Mouse (Mus musculus) heart, embryonic 12.5 days (tissue): ENCODE measurements around the gene Hrc. TPM values are rescaled to one million over a fixed set of nuclear protein-coding genes. Genes with fewer than 3 reads are reported as not detected.

Experiments
- ATAC-seq: fragments of 200-750 bp; cut with Nextera tagmentation; 2 replicates; pipeline ENCODE4 v1.8.0; 2017; ENCODE audit warnings: moderate TSS enrichment, moderate library complexity; ENCODE audit not compliant: insufficient number of reproducible peaks, low FRiP score
- H3K27ac ChIP-seq: fragments of 300-500 bp; sonication (generic); 2 replicates; pipeline ENCODE4 v1.5.1; 2016; ENCODE audit warnings: mild to moderate bottlenecking, moderate library complexity; ENCODE audit not compliant: poor library complexity, severe bottlenecking
- H3K27me3 ChIP-seq: fragments of 300-500 bp; sonication (generic); replicated peaks from 2 replicates; pipeline ENCODE4 v1.6.1; 2016; ENCODE audit warnings: mild to moderate bottlenecking, moderate library complexity
- H3K36me3 ChIP-seq: fragments of 300-500 bp; sonication (generic); 2 replicates; pipeline ENCODE4 v1.6.1; 2016; ENCODE audit warnings: mild to moderate bottlenecking, moderate library complexity
- H3K4me1 ChIP-seq: fragments of 300-500 bp; sonication (generic); replicated peaks from 2 replicates; pipeline ENCODE4 v1.6.1; 2016; ENCODE audit warnings: mild to moderate bottlenecking
- H3K4me2 ChIP-seq: fragments of 300-500 bp; sonication (generic); 2 replicates; pipeline ENCODE4 v1.6.1; 2016; ENCODE audit warnings: mild to moderate bottlenecking, moderate library complexity
- H3K4me3 ChIP-seq: fragments of 300-500 bp; sonication (generic); 2 replicates; pipeline ENCODE4 v1.5.1; 2016; ENCODE audit warnings: mild to moderate bottlenecking
- H3K9ac ChIP-seq: fragments of 300-500 bp; sonication (generic); 2 replicates; pipeline ENCODE4 v1.6.1; 2016; ENCODE audit warnings: mild to moderate bottlenecking, moderate library complexity
- H3K9me3 ChIP-seq: fragments of 300-500 bp; sonication (generic); replicated peaks from 2 replicates; pipeline ENCODE4 v1.6.1; 2016; ENCODE audit warnings: mild to moderate bottlenecking, moderate library complexity
- WGBS: fragments of 180-500 bp; shearing (Covaris S2); methylation state at CpG from one replicate; pipeline ENCODE4 v1.1.7; 2016; 5-methylcytosine and 5-hydroxymethylcytosine counted together
- polyA plus RNA-seq: library from polyadenylated mRNA; unstranded; fragments of >200 nt; fragmentation: Nextera tagmentation; extraction: Ambion mirVana; gene quantifications from 2 replicates; pipeline ENCODE4 v1.2.1, GENCODE M21; 2016

Gene Hrc
- 25.5 and 26.9 TPM in 2 replicates for polyA plus RNA-seq

GRCm38 (mm10) chr7:45335056-45335455, at the start of gene Hrc:
Gene Hrc (plus strand): TSS chr7:45335290.
- 16% methylated on average over 5 of the region's 5 CpGs for WGBS

GRCm38 (mm10) chr7:45286486-45286885, 48.6 kb upstream of the Hrc start:
- Histone ChIP-seq H3K4me3 (no peak overlapping the region), H3K9ac (no peak overlapping the region), H3K27me3 (peaks cover 18% of the 10 kb centered on the region; the same call in 1 of the 2 replicates), H3K9me3 (no peaks in the 10 kb centered on the region; the same call in 1 of the 2 replicates), H3K4me1 (no peaks in the 10 kb centered on the region), H3K36me3 (no peaks in the 10 kb centered on the region), H3K4me2 (no peak overlapping the region), H3K27ac (no peak overlapping the region)
- 82% methylated on average over 13 of the region's 13 CpGs for WGBS
- ATAC-seq: no peak

More at GRCm38 (mm10) chr7:45335056-45335455, at the start of gene Hrc:
- Histone ChIP-seq H3K4me1 (peaks cover 77% of the 10 kb centered on the region), H3K4me2 (peak within 1 kb of the TSS; percentile 78), H3K9me3 (0 out of 2 replicates have a peak, but pooled peaks cover 3% of the 10 kb centered on the region), H3K27ac (peak within 1 kb of the TSS; percentile 95), H3K4me3 (peak within 1 kb of the TSS; percentile 77), H3K9ac (peak within 1 kb of the TSS; percentile 85), H3K36me3 (peaks cover 6% of the 10 kb centered on the region; the same call in 1 of the 2 replicates), H3K27me3 (0 out of 2 replicates have a peak, but pooled peaks cover 4% of the 10 kb centered on the region)
- no peak for ATAC-seq

GRCm38 (mm10) chr7:45296626-45297025, 38.5 kb upstream of the Hrc start:
- H3K9ac ChIP-seq: no peak overlapping the region
- no peaks in the 10 kb centered on the region for H3K36me3 ChIP-seq
- WGBS: 74% methylated on average over 1 of the region's 1 CpGs
- no peaks in the 10 kb centered on the region for H3K9me3 ChIP-seq
- no peak overlapping the region for H3K4me3 ChIP-seq
- no peaks in the 10 kb centered on the region for H3K27me3 ChIP-seq
- H3K4me2 ChIP-seq: no peak overlapping the region
- H3K4me1 ChIP-seq: no peaks in the 10 kb centered on the region
- no peak for ATAC-seq
- H3K27ac ChIP-seq: no peak overlapping the region

DNA sequence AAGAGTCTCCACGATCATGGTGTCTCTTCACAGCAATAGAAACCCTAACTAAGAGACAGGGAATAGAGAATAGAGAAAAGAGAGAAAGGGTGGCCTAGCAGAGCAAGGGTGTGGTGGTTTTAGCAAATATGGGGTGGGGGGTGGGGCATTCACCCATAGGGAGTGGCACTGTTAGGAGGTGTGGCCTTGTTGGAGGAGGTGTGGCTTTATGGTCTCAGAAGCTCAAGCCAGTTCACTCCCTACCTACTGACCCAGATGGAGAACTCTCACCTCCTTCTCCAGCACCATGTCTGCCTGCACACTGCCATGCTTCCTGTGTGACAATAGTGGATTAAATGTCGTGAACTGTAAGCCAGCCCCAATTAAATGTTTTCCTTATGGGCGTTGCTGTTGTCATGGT, 37.5 kb upstream of the Hrc start:
- H3K36me3 ChIP-seq: no peaks in the 10 kb centered on the region
- H3K9ac ChIP-seq: no peak overlapping the region
- no peaks in the 10 kb centered on the region for H3K27me3 ChIP-seq
- H3K4me3 ChIP-seq: no peak overlapping the region
- no peak for ATAC-seq
- H3K4me1 ChIP-seq: no peaks in the 10 kb centered on the region
- 61% methylated on average over 3 of the region's 3 CpGs for WGBS
- H3K4me2 ChIP-seq: no peak overlapping the region
- H3K27ac ChIP-seq: no peak overlapping the region
- no peaks in the 10 kb centered on the region for H3K9me3 ChIP-seq

GRCm38 (mm10) chr7:45299752-45300151, 35.3 kb upstream of the Hrc start:
- Histone ChIP-seq H3K4me2 (no peak overlapping the region), H3K4me1 (no peaks in the 10 kb centered on the region), H3K9ac (no peak overlapping the region), H3K4me3 (no peak overlapping the region), H3K9me3 (no peaks in the 10 kb centered on the region), H3K27ac (no peak overlapping the region), H3K36me3 (peaks cover 21% of the 10 kb centered on the region), H3K27me3 (no peaks in the 10 kb centered on the region)
- peak; percentile 80 for ATAC-seq
- 10% methylated on average over 5 of the region's 5 CpGs for WGBS

GRCm38 (mm10) chr7:45300270-45300669, 34.8 kb upstream of the Hrc start:
- no peaks in the 10 kb centered on the region for H3K27me3 ChIP-seq
- no peaks in the 10 kb centered on the region for H3K9me3 ChIP-seq
- no peaks in the 10 kb centered on the region for H3K4me1 ChIP-seq
- 11% methylated on average over 6 of the region's 6 CpGs for WGBS
- H3K27ac ChIP-seq: no peak overlapping the region
- no peak overlapping the region for H3K9ac ChIP-seq
- H3K36me3 ChIP-seq: peaks cover 22% of the 10 kb centered on the region
- no peak overlapping the region for H3K4me2 ChIP-seq
- no peak; the same call in 1 of the 2 replicates for ATAC-seq
- no peak overlapping the region for H3K4me3 ChIP-seq

DNA sequence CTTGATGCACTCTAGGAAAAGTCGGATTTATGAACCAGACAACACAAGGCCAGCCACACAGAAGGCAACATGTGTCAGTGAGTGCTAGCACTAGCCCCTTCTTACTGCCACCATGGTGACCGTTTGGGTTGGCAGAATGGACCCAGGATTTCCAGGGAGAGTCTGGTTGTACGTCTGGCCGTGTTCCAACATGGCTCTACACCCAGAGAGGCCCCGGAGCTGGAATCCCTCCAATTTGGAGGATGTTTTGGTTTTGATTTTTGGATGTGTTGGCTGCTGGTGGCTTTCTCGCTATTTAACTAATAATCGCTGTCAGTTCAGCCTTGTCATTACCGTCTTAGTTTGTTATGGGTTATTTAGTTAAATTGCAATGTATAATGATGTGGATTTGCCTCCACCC, 32.5 kb upstream of the Hrc start:
- Histone ChIP-seq H3K27ac (no peak overlapping the region), H3K27me3 (no peaks in the 10 kb centered on the region), H3K4me2 (no peak overlapping the region), H3K4me1 (no peaks in the 10 kb centered on the region), H3K9ac (no peak overlapping the region), H3K9me3 (no peaks in the 10 kb centered on the region), H3K4me3 (no peak overlapping the region), H3K36me3 (peaks cover 23% of the 10 kb centered on the region)
- no peak for ATAC-seq
- 75% methylated on average over 8 of the region's 8 CpGs for WGBS

DNA sequence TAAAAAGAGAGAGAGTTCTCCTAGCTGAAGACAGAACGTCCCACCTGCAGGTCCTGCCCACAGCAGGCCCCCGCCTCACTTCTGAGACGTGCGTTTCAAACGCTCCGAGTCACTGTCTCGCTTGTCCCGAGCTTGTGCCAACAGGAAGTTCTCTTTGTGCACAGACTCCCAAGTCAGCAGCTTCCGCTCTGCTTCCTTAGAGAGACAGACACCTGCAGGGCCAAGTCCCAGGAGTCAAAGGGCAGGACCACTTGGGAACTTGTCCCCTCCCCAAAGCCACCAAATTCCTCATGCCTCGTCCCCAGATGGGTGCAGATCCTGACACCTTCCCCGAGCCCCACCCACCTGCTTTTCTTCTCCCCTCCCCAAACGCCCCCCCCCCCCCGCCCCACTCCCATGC, 30.2 kb upstream of the Hrc start:
- no peaks in the 10 kb centered on the region for H3K4me1 ChIP-seq
- no peak overlapping the region for H3K27ac ChIP-seq
- H3K36me3 ChIP-seq: peaks cover 28% of the 10 kb centered on the region
- no peak overlapping the region for H3K9ac ChIP-seq
- no peak overlapping the region for H3K4me3 ChIP-seq
- peak overlapping the region; percentile 20; the same call in 1 of the 2 replicates for H3K4me2 ChIP-seq
- WGBS: 27% methylated on average over 13 of the region's 13 CpGs
- H3K9me3 ChIP-seq: no peaks in the 10 kb centered on the region
- no peaks in the 10 kb centered on the region for H3K27me3 ChIP-seq
- ATAC-seq: no peak

DNA sequence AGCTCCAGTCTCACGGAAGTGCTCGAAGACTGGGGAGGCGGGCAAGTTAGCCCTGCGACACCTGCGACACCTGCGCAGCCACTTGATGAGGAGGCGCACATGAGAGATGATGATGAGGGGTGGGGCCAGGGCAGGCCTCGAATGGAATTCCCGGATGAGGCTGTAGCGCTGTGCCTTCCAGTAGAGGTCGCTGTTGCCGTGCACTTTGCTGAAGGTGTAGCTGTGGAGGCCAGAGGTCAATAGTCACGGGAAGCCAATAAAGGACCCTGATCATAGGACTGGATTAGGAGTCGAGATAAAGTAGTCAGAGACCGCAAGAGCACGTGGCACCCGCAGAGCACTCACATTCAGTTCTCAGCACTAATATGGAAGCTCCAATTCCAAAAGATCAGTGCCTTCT, 29.8 kb upstream of the Hrc start:
- Histone ChIP-seq H3K9me3 (no peaks in the 10 kb centered on the region), H3K27ac (no peak overlapping the region), H3K9ac (no peak overlapping the region), H3K4me3 (no peak overlapping the region), H3K36me3 (peaks cover 32% of the 10 kb centered on the region), H3K27me3 (no peaks in the 10 kb centered on the region), H3K4me2 (peak overlapping the region; percentile 20; the same call in 1 of the 2 replicates), H3K4me1 (no peaks in the 10 kb centered on the region)
- no peak; the same call in 1 of the 2 replicates for ATAC-seq
- 10% methylated on average over 17 of the region's 17 CpGs for WGBS

DNA sequence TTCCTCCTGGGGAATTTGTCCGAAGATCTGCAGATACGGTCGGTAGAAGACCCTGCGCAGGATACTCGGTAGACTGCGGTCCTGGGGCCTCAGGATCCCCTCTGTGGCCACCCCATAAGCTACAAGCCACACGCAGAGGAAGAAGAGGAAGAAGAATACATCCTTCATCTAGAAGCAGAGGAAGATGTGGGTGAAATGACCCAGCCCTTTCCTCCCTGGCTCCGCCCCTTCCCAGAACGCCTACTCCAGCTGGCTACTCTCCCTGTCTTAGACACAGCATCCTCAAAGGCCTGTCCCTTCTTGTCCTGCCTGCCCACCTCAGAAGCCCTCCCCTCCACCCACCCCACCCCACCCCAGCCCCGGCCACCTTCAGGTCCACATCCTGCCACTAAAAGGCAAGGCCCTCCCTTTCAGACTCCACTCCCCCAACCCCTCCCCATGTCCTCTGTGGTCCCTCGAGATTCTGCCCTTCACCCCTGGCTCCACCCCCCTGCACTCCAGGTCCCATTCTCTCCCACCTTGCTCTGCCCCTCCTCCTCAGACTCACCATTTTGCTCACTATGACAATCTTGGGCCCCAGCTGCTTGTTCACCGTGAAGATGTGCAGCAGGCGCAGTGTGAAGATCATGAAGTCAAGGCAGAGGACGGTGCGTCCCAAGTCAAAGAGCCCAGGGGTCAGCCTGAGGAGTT, 26.4 kb upstream of the Hrc start:
- peaks cover 21% of the 10 kb centered on the region for H3K4me1 ChIP-seq
- H3K27me3 ChIP-seq: no peaks in the 10 kb centered on the region
- H3K27ac ChIP-seq: no peak overlapping the region
- H3K9ac ChIP-seq: no peak overlapping the region
- WGBS: 66% methylated on average over 15 of the region's 15 CpGs
- peaks cover 27% of the 10 kb centered on the region for H3K36me3 ChIP-seq
- no peak overlapping the region for H3K4me3 ChIP-seq
- ATAC-seq: no peak
- H3K4me2 ChIP-seq: no peak overlapping the region
- no peaks in the 10 kb centered on the region for H3K9me3 ChIP-seq

- Histone ChIP-seq H3K4me2 (no peak overlapping the region), H3K36me3 (peaks cover 24% of the 10 kb centered on the region), H3K4me1 (peaks cover 24% of the 10 kb centered on the region), H3K27ac (no peak overlapping the region), H3K27me3 (no peaks in the 10 kb centered on the region), H3K9ac (no peak overlapping the region), H3K4me3 (no peak overlapping the region), H3K9me3 (no peaks in the 10 kb centered on the region)
- no peak for ATAC-seq
- 18% methylated on average over 9 of the region's 9 CpGs for WGBS
These were observed 25.6 kb upstream of the Hrc start for GRCm38 (mm10) chr7:45309455-45309854.

GRCm38 (mm10) chr7:45312023-45312422, 23.1 kb upstream of the Hrc start:
- Histone ChIP-seq H3K27ac (no peak overlapping the region), H3K4me2 (no peak overlapping the region), H3K4me1 (peaks cover 24% of the 10 kb centered on the region), H3K9me3 (no peaks in the 10 kb centered on the region), H3K27me3 (no peaks in the 10 kb centered on the region), H3K4me3 (no peak overlapping the region), H3K9ac (no peak overlapping the region), H3K36me3 (peaks cover 33% of the 10 kb centered on the region)
- ATAC-seq: no peak
- 36% methylated on average over 8 of the region's 8 CpGs for WGBS
